Mouse (Mus musculus): Measurements from ENCODE around the gene Klf6.

The Klf6 gene

DNA sequence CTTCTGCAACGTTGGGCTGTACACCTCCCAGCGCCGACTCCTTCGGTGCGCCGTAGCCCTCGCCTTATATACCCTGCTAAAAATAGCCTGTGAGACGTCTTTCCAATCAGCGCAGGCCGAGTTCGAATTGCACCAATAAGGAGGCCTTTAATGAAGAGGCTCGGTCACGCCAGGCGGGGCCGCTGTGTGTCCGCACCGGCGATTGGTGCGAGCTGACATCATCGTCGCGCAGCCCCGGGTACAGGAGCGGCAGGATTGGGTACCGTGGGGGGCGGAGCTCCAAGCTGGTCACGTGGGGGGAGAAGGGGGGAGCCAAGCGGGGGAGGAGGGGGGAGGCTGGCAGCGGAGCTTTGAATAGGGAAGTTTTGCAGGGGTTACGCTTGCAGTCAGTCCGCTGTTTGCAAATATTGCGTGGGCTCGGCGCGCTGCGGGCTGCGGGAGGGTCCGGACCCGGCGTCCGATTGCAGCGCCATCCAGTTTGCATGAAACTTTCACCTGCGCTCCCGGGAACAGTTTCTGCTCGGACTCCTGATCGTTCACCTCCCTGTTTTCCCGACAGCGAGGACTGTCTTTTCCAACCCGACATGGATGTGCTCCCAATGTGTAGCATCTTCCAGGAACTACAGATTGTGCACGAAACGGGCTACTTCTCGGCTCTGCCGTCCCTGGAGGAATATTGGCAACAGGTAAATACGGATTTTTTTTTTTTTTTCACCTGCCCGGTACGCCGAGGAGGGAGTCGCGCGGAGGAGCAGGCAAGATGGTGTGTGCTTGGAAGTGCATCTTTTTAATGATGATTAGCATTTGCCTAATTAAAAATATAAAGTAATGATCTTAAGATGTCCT is at the start of gene Klf6:
Gene Klf6 (plus strand): TSS at position 326 of the 846 bp plus-strand sequence.
- DNase-seq (ENCODE audit: low spot score in 2 of 2), result peak; percentile 99 to 100

DNA sequence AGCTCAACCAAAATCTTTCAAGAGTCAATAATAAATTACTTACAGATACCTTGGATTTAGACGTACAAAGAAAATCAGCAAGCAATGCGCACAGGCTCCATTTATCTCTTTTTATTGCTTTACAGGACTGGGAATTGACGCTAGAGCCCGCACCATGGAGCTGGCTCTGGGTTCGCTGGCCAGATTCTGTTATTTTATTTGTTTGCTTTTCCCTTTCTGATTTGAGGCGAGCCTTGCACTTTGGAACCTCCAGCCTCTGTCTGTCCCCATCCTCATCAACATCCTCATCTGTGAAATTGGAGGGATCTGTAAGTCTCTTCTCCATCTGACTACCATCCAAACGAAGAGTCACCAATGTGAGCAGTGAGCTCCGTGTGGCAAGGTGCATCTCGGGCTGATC is 47.8 kb upstream of the Klf6 start:
- DNase-seq (ENCODE audit: low spot score in 2 of 2), result no peak

DNA sequence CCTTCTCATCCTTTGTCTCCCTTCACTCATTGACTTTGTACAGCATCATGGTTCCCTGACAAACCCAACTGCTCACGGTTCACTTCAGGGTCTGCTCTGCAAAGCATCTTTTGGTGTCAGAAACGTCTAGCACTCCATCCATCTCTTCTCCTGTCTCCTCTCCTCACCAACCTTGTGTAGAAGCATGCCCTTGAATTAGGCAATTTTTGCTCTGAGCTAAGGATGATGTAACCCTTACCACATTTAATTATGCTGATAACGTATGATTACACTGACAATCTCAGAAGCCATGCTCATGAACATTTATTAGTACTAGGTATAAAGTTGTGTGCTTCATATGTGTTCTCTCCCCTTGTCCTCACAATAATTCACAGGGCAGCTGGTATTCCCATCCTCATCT is 44.0 kb upstream of the Klf6 start:
- DNase-seq (ENCODE audit: low spot score in 2 of 2), result no peak

DNA sequence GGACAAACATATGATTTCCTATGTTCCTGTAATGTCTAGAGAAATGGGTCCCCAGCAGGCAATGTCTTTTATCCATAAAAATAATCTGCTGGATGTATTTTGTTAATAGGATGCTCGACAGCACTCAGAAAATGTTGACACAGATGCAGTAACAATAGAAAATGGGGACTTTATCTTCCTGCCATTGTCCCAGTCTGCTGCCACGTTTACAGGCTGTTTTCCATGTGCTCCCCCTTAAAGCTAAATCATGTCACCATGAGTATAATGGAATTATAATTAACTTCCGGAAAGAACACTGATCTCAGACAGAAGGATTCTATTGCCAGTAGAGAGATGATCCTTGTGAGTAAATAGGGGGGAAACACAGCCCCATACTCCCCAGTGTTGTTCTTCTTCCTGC is 42.1 kb upstream of the Klf6 start:
- DNase-seq (ENCODE audit: low spot score in 2 of 2), result no peak

- DNase-seq (ENCODE audit: low spot score in 2 of 2), result no peak
Measured at GRCm38 (mm10) chr13:5822586-5822985, 38.7 kb upstream of the Klf6 start.

GRCm38 (mm10) chr13:5823150-5823549 is 38.1 kb upstream of the Klf6 start:
- no peak for DNase-seq (ENCODE audit: low spot score in 2 of 2)

DNA sequence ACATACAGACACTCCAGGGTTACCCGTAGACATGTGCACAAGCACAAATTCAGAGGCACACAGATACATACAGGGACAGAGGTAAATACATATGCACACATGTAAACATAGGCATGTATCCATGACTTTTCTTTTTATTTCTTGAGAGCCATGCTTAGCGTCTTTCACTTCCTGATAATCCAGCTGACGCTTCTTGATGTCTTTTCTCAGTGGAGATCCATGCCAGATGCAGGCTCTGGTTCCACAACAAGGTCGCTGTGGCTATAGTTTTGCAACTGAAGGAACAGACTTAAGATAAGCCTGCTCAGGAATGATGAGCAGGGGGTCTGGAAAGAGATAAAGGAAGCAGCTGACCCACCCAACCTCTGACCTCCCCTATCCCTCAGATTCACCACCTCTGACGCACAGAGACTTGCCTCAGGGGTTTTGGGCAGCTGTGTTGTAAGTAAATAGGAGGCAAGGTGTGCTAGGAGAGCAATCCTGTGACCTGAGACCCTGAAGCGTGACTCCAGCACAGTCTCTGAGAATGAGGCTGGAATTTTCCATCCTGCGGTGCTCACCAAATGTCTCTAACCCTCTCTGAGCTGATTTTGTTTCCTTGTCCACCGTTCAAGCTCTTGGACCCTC is 37.0 kb upstream of the Klf6 start:
- DNase-seq (ENCODE audit: low spot score in 2 of 2), result no peak

- no peak for DNase-seq (ENCODE audit: low spot score in 2 of 2)
Measured at GRCm38 (mm10) chr13:5826170-5826827, 35.0 kb upstream of the Klf6 start.

DNA sequence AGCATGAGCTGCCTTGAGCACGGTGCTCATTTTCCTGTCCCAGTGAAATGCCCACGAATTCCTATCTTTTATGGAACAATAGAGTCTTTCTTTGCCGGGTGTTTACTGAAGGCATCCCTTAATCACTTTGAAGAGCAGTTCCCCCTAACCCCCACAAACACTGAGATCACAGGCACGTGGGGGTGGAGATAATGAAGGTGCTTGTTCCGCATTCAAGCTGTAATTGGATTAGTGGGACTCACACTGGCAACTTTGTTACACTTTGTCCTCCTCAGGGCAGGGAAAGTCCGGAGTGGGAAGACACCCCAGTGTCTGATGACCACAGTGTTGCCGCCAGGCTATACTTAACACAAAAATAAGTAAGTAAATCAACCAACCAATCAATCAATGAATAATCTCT is 29.3 kb upstream of the Klf6 start:
- DNase-seq (ENCODE audit: low spot score in 2 of 2), result no peak

DNA sequence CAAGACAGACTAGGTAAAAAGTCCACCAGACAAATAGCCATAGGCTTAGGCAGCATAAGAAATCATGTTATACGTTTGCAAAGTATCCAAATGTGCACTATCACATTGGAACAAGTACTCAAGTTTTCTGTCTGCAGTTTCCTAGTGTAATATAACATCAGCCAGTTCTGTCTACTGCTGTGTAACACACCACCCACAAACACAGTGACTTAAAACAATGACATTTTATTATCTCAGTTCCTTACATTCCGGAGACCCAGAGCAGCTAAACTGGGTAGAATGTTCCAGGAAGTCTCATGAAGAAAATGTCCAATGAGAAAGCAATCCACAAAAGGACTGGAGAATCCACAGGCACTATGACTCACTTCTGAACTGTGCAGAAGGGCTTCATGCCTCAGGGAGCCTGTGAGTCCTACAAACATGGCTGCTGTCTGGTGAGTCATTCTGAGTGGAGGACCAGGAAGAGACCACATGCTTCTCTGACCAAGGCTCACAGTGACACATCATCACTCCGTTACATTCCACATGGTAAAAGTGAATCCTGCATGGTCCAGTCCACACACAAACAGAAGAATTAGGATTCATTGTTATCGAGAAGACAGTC is 24.0 kb upstream of the Klf6 start:
- DNase-seq (ENCODE audit: low spot score in 2 of 2), result no peak

GRCm38 (mm10) chr13:5841418-5841817 is 19.9 kb upstream of the Klf6 start:
- no peak for DNase-seq (ENCODE audit: low spot score in 2 of 2)

GRCm38 (mm10) chr13:5842911-5843310 is 18.4 kb upstream of the Klf6 start:
- no peak for DNase-seq (ENCODE audit: low spot score in 2 of 2)

DNA sequence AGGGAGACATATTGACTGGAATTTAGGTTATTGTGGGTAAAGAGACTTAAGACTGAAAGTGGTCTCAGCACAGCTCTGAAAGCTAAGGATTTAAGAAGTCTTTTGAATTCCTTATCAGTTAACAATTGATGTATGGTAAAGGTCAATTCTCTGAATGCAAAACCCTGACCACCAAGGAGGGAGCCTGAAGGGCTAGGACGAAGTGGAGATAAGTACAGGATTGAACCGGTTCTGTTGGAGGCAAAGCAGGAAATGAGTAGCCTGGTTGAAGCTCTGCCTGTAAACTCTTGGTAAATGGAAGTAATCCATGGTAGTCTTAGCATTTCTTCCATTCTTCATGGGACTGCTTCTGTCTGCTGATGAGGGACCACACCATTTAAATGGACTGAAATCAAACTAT is 17.5 kb upstream of the Klf6 start:
- DNase-seq (ENCODE audit: low spot score in 2 of 2), result no peak

DNA sequence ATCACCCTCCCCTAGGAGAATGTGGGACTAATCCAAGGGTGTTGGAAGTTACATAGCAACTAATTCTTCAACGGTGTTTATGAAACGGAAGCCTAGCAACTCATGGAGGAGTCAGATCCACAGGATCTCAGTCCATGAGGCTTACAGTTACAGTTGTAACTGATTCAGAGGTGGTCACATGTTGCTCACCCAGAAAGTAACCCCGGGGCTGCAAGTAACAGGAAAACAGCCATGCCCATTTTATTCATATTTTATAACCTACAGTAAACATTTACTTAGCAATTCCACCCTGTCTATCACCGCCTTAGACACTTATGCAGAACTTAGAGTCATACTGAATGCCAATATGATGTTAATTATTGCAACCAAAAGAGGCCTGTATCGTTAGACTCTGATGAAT is 16.9 kb upstream of the Klf6 start:
- no peak for DNase-seq (ENCODE audit: low spot score in 2 of 2)

- DNase-seq (ENCODE audit: low spot score in 2 of 2), result peak in 1 of 2 experiments; percentile 15
Measured at GRCm38 (mm10) chr13:5845161-5845590, 16.1 kb upstream of the Klf6 start.

DNA sequence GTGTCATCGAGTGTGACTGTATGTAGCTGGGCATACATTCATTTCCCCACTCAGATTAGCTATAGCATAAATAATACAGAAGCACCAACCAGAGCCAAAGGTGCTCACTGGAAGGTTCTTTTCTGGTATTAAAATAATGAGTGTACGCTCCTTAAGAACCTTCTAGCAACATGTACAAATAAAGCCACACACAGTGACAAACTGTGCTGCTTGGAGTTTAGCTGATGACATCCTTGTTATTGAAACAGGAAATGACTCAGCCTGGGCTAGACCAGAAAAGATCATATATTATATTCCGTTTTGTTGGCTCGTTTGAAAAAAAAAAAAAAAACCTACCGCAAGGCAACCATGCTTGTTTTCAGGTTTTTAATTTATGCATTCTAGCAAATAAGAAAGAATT is 15.7 kb upstream of the Klf6 start:
- no peak for DNase-seq (ENCODE audit: low spot score in 2 of 2)

DNA sequence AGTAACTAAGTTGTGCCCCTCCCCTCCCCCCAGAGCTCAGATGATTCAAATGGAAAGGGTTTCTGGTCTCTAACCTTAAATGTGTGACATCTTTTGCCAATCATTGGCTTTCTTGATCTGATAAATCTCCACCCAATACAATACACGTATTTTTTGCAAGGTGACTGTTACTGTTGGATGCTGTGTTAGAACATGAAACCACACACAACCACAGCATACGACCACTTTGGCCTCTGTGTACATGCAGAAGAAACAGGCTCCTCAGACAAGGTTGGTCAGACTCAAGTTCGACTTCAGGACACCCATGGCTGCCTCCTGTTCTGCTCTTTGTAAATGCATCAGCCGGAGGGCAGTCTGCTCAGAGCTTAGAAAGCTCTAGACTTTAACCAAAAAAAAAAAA is 14.4 kb upstream of the Klf6 start:
- no peak for DNase-seq (ENCODE audit: low spot score in 2 of 2)

DNA sequence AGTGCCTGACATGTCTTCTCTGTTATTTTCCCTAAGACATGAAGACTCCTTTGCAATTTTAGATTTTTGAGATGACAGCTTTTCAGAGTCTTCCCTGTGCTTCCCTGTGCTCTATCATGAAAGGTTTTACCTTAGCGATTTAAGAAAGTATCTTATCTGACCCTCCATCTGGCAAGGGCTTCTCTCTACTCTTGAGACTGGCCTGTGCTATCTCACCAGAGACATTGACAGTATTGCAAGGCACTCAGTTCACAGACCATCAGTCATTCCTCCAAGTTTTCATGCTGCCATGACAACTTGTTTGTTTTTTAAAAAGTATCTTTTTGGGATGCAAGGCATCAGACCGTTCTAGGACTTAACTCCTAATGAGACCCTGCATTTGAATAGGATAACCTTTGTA is 13.5 kb upstream of the Klf6 start:
- no peak for DNase-seq (ENCODE audit: low spot score in 2 of 2)

GRCm38 (mm10) chr13:5860651-5861156 is 578 bp upstream of the Klf6 start:
- peak in 1 of 2 experiments; percentile 65 for DNase-seq (ENCODE audit: low spot score in 2 of 2)

DNA sequence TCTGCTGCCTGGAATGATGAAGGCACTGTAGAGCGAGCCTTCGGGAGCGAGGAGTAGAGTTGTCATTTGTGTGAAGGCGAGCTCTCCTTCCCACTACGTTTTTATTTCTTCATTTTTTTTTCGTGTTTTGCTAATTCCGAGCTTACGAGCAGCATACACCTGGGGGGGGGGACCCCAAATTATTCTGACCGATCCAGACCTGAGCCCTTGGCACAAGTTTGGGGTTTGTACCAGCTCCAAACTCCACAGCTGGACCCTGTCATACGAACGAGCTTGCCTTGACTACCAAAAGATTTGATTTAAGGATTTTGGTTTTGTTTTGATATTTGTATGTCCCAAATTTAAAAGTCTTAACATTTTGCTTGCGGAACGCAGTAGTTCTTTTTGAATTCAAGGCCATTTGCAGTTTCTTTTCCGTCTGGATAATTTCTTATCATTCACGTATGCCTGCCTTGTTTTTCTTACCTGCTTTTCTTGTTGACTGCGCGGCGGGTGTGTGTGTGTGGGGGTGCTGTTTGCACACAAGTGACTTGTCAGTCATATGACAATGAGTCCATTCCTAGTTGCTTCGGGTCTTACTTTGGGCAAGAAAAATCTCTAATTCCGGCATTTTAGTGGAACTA is 832 bp downstream of the Klf6 start:
- DNase-seq (ENCODE audit: low spot score in 2 of 2), result peak in 1 of 2 experiments; percentile 65

GRCm38 (mm10) chr13:5862626-5863407 is 1.5 kb downstream of the Klf6 start:
- no peak for DNase-seq (ENCODE audit: low spot score in 2 of 2)
